ENCODE assay signal across 8 mouse cellular contexts in genomic region chr14:111681092-111681708, GRCm38 (mm10). TPM values are rescaled to one million over a fixed set of nuclear protein-coding genes. Genes with fewer than 3 reads are reported as not detected.
DNase-seq lines count a peak whose midpoint lies in the region; ATAC-seq and TF ChIP-seq lines count a peak whose summit lies in the region.

No protein-coding gene starts in this region.

- peak overlapping the region; percentile 19 for H3K4me3 ChIP-seq in embryonic fibroblast, embryonic 13.5 days (ENCODE audit: insufficient read depth, low read length)
- peak overlapping the region; percentile 47 for H3K4me3 ChIP-seq in intestine, postnatal 0 days (ENCODE audit: low read depth, low read length)
- H3K4me3 ChIP-seq in stomach, postnatal 0 days (ENCODE audit: low read depth, low read length): peak overlapping the region; percentile 51

- no peak for TF ChIP-seq POLR2A in embryonic fibroblast, embryonic 13.5 days (IDR thresholded peaks at IDR 0.05; ENCODE audit: low read depth, low read length)

- no peak for TF ChIP-seq CTCF in embryonic fibroblast, embryonic 13.5 days (IDR thresholded peaks at IDR 0.05; ENCODE audit: borderline replicate concordance, insufficient read depth, low read length)
- TF ChIP-seq CTCF in intestine, postnatal 0 days (IDR thresholded peaks at IDR 0.05; ENCODE audit: low read depth): no peak
- 0 out of 2 replicates have a peak, but pooled peaks have one; percentile 16 for TF ChIP-seq CTCF in stomach, postnatal 0 days (IDR thresholded peaks at IDR 0.05; ENCODE audit: low read depth)

- 0 out of 2 replicates have a peak overlapping the region, but pooled peaks have one; percentile 17 for H3K9ac ChIP-seq in intestine, postnatal 0 days (ENCODE audit: low read depth, low read length)
- H3K9ac ChIP-seq in stomach, postnatal 0 days (ENCODE audit: low read length): peak overlapping the region; percentile 38

- WGBS in intestine, postnatal 0 days: under 1% methylated on average over 38 of the region's 38 CpGs
- 1% methylated on average over 34 of the region's 38 CpGs for WGBS in stomach, postnatal 0 days

- TF ChIP-seq EP300 in stomach, postnatal 0 days (optimal IDR thresholded peaks at IDR 0.05): no peak

- no peaks in the 10 kb centered on the region for H3K36me3 ChIP-seq in intestine, postnatal 0 days (ENCODE audit: control insufficient read depth, insufficient read depth)
- no peaks in the 10 kb centered on the region for H3K36me3 ChIP-seq in stomach, postnatal 0 days (ENCODE audit: control insufficient read depth, insufficient read depth, low read length)

- no peaks in the 10 kb centered on the region for H3K9me3 ChIP-seq in intestine, postnatal 0 days (ENCODE audit: control insufficient read depth)
- H3K9me3 ChIP-seq in stomach, postnatal 0 days (ENCODE audit: control insufficient read depth, low read length): no peaks in the 10 kb centered on the region

- peak; percentile 86 for DNase-seq in heart, adult 11 months
- DNase-seq in heart, postnatal 4 days: no peak
- DNase-seq in ZHBTc4 (ENCODE audit: low read depth, low spot score): peak; percentile 66
- peak; percentile 36 for DNase-seq in mesoderm, embryonic 11.5 days (ENCODE audit: low read depth, low spot score)
- peak; percentile 19 for DNase-seq in stomach, postnatal 0 days (ENCODE audit: low spot score)
- DNase-seq in urinary bladder, postnatal 4 days (ENCODE audit: low spot score in 2 of 2): no peak

- ATAC-seq in intestine, postnatal 0 days: no peak
- no peak for ATAC-seq in stomach, postnatal 0 days (ENCODE audit: low FRiP score, low TSS enrichment)

- H3K27me3 ChIP-seq in intestine, postnatal 0 days (replicated peaks; ENCODE audit: control insufficient read depth, insufficient read depth, low read length): peaks cover 40% of the 10 kb centered on the region
- no peaks in the 10 kb centered on the region for H3K27me3 ChIP-seq in stomach, postnatal 0 days (ENCODE audit: control insufficient read depth, insufficient read depth, low read length)

- H3K27ac ChIP-seq in embryonic fibroblast, embryonic 13.5 days (ENCODE audit: insufficient read depth, low read length): no peak overlapping the region
- H3K27ac ChIP-seq in intestine, postnatal 0 days (ENCODE audit: low read depth, low read length): no peak overlapping the region
- H3K27ac ChIP-seq in stomach, postnatal 0 days (replicated peaks): no peak overlapping the region

- H3K4me2 ChIP-seq in intestine, postnatal 0 days (replicated peaks; ENCODE audit: low read depth): peak overlapping the region; percentile 82
- peak overlapping the region; percentile 78 for H3K4me2 ChIP-seq in stomach, postnatal 0 days (replicated peaks; ENCODE audit: low read depth)

- H3K4me1 ChIP-seq in embryonic fibroblast, embryonic 13.5 days (ENCODE audit: control insufficient read depth, insufficient read depth, low read length): no peaks in the 10 kb centered on the region
- H3K4me1 ChIP-seq in intestine, postnatal 0 days (replicated peaks; ENCODE audit: control insufficient read depth, insufficient read depth, low read length): no peaks in the 10 kb centered on the region; the same call in 1 of the 2 replicates
- H3K4me1 ChIP-seq in stomach, postnatal 0 days (replicated peaks; ENCODE audit: control insufficient read depth, insufficient read depth): peaks cover 12% of the 10 kb centered on the region

RNA-seq across cellular contexts. Expression of gene Slitrk5, which starts 6.3 kb away (rescaled TPM):
- under 1 TPM; 0.38 to 0.41 TPM for total RNA-seq in heart, postnatal 4 days (2021)
- polyA plus RNA-seq in embryonic fibroblast, embryonic 13.5 days (2011; ENCODE audit: insufficient read length, low read depth, missing spikeins): 8.4 and 10.9 TPM in 2 replicates
- 1.1 TPM in 2 replicates for polyA plus RNA-seq in intestine, postnatal 0 days (2015; fragmentation: Nextera tagmentation; extraction: Ambion mirVana)
- polyA plus RNA-seq in stomach, postnatal 0 days (2015; fragmentation: Nextera tagmentation; extraction: Ambion mirVana): 1.1 and 1.2 TPM in 2 replicates

Comparison
In these comparisons a context has a peak if more than half of its experiments do, and no peak if none do; other contexts are left out.
1. DNase-seq: peak in heart, adult 11 months (single experiment), ZHBTc4 (single experiment), mesoderm, embryonic 11.5 days (single experiment) and stomach, postnatal 0 days (single experiment); none in heart, postnatal 4 days (single experiment) and urinary bladder, postnatal 4 days (0 of 2).
2. Peak in every context shown above with its lines, with median percentiles within 50 percentile points of each other: H3K4me3 ChIP-seq.